Comparison of ENCODE assay signal across 8 mouse cellular contexts in the genomic region with DNA sequence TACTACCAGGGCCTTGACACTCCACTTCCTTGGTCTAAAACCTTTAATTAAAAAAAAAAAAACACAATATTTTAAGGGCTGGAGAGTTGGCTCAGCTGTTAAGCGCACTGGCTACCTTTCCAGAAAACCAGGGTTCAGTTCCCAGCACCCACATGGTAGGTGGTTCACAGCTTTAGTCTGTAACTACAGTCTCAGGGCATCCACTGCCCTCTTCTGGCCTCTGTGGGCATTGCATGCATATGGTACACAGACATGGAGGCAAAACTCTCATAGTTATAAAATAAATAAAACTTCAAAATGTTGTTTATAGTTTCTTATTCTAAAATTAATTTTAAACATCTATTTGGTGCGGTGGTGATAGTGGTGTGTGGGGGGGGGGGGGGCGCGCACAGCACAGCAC. TPM values are rescaled to one million over a fixed set of nuclear protein-coding genes. Genes with fewer than 3 reads are reported as not detected.
DNase-seq lines count a peak whose midpoint lies in the region; TF ChIP-seq lines count a peak whose summit lies in the region.
"Had no signal": no experiment of that assay in that cellular context is flagged by ENCODE, and none has a peak within 500 bp of the region (broad histone marks: within the 10 kb centered on the region; RNA-seq: fewer than 3 reads in every experiment).

No protein-coding gene starts in this region.

- no peak overlapping the region for H3K4me3 ChIP-seq in left cerebral cortex, adult 2 months
- H3K4me3 ChIP-seq: hindbrain, embryonic 10.5 days had no signal

- DNase-seq in left cerebral cortex, adult 2 months (ENCODE audit: extremely low spot score in 1 of 2, low spot score in 2 of 2), result no peak
- no peak for DNase-seq in left cerebral cortex, postnatal 25 days (ENCODE audit: low spot score in 2 of 2)
- DNase-seq in thymus, postnatal 4 days, result peak; percentile 53
- DNase-seq in thymus, postnatal 0 days (ENCODE audit: low spot score), result no peak
- peak; percentile 8 for DNase-seq in adipocyte (ENCODE audit: low spot score)
- DNase-seq in embryo, embryonic 11 days, result no peak
- DNase-seq in adrenal gland, adult 18-20 months (ENCODE audit: low spot score in 2 of 2), result no peak

- peak; percentile 18 for TF ChIP-seq CTCF in left cerebral cortex, adult 2 months (IDR thresholded peaks at IDR 0.05)

- H3K27ac ChIP-seq in left cerebral cortex, adult 2 months, result no peak overlapping the region
- H3K27ac ChIP-seq: hindbrain, embryonic 10.5 days had no signal

- intact Hi-C loops in left cerebral cortex, adult 2 months (cut with DNase I), result no loop called here
- intact Hi-C loops in left cerebral cortex, postnatal 25 days (cut with DNase I), result no loop called here

RNA-seq across cellular contexts. Expression of a gene that starts 1.6 kb away (rescaled TPM):
- total RNA-seq in left cerebral cortex, adult 2 months (2021), result 1 to 10 TPM; 1.4 to 1.5 TPM
- 1 to 10 TPM; 2.0 to 2.2 TPM for total RNA-seq in left cerebral cortex, postnatal 25 days (2021)
- polyA plus RNA-seq in thymus, postnatal 0 days (2015; fragmentation: Nextera tagmentation; extraction: Ambion mirVana), result 1.3 and 1.4 TPM in 2 replicates
- 1 to 10 TPM in 1 of 2 experiments, under 1 TPM in 1; 0.89 to 1.1 TPM for total RNA-seq in adrenal gland, adult 18-20 months (2021)

Comparison
In these comparisons a context has a peak if more than half of its experiments do, and no peak if none do; other contexts are left out.
1. DNase-seq: peak in thymus, postnatal 4 days (single experiment) and adipocyte (single experiment); none in left cerebral cortex, adult 2 months (0 of 2), left cerebral cortex, postnatal 25 days (0 of 2), thymus, postnatal 0 days (single experiment), embryo, embryonic 11 days (single experiment) and adrenal gland, adult 18-20 months (0 of 2).